Mouse (Mus musculus) cerebellum, adult 9-10 months (tissue): ENCODE measurements around the gene Camkk1.
A peak's percentile ranks its signal among the peaks of the same experiment; 100 is the strongest.

ENCODE experiments used
- DNase-seq: peaks from one replicate; pipeline ENCODE4 v3.0.0; 2022

The Camkk1 gene

DNA sequence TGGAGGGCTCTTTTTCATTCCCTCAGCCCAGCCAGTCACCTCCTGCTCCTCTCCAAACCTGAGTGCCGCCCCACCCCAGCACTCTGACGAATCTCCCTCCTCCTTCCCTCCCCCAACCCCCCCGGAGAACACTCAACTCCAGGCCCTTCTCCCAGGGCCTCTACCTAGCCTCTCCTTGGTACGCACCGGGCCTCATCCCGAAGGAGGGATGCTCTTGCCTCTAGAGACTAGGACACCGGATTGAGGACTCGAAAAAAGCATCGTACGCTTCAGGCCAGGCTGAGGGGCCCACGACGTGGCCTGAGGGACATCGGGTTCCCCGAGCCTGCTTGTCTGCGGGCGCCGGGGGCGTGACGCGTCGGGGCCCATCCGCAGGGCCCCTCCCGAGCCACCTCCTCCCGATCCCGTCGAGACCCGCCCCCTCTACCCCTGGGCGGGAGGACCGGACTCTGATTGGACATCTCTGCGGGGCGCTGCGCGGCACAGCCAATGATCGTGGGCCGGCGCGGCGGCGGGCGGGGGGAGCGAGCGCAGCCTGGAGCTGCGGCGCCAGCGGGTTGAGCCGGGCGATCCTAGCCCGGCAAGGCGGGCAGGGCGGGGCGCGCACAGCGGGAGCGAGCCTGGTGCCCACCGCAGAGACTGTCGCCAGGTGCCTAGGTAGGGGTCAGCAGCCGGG lies at the start of gene Camkk1:
TSS of gene Camkk1 (plus strand) at position 538 of the 676 bp plus-strand sequence.
- DNase-seq: peak; percentile 97

DNA sequence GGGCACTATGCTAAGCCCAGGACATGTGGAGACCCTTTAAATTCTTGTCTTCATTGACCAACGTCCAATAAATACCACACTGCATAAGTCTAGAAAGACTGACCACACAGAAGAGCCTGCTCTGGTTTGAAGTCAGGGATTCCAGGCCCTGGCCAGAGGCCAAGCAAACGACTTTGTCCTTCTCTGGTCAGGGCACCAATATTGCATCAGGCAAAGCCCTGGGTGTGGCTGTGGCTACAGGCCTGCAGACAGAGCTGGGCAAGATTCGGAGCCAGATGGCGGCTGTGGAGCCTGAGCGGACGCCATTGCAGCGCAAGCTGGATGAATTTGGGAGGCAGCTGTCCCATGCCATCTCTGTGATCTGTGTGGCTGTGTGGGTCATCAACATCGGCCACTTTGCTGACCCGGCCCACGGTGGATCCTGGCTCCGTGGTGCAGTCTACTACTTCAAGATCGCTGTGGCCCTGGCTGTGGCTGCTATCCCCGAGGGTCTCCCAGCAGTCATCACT lies 43.8 kb upstream of the Camkk1 start:
- no peak for DNase-seq

DNA sequence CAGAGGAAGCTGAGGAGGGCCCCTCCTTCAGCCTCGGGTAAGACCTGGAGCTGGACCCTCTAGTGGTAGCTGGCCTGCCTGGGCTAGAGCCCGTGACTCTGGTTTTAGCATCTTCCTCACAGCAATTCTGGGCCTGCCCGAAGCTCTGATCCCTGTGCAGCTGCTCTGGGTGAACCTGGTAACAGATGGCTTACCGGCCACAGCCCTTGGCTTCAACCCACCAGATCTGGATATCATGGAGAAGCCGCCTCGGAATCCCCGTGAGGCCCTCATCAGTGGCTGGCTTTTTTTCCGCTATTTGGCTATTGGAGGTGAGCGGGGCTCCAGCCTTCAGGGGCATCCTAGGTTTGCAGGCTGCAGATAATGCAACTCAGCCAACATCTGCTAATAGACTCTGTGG lies 36.3 kb upstream of the Camkk1 start:
- no peak for DNase-seq

DNA sequence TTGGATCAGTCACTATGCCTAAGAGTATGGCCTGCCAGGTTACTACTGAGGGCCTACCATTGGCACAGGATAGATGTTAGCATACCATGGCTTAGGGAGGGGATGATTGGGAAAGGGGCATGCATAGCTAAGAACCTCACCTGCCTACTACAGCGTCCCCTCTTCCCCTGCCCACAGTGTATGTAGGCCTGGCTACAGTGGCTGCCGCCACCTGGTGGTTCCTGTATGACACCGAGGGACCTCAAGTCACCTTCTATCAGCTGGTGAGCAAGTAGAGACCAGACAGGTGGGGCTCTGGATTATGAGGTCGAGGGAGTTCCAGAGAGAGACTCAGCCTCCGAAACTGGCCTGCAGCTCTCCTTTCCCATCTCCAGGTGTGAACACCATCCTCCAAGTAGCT lies 35.5 kb upstream of the Camkk1 start:
- no peak for DNase-seq

- DNase-seq: no peak
Observed at GRCm38 (mm10) chr11:72986745-72987144, 32.1 kb upstream of the Camkk1 start.

DNA sequence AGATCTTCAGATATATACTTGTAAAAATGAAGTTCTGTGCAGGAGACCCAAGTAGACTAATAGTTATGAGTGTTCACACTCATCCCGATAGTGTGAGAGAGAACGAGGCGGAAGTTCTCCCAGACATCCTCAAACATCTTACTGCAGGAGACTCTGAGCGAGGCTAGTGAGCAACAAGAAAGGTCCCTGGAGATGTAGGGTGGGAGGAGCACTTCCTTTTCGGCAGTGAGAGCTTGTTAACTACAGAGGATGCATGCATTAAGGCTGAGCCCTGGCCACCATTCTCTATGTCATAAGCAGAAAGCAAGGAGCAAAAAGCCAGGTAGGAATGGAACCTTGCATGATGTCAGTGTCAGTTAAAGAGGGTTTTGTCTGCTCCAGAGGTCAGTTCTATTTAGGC lies 31.6 kb upstream of the Camkk1 start:
- DNase-seq: no peak

GRCm38 (mm10) chr11:72987807-72988206 lies 31.0 kb upstream of the Camkk1 start:
- no peak for DNase-seq

DNA sequence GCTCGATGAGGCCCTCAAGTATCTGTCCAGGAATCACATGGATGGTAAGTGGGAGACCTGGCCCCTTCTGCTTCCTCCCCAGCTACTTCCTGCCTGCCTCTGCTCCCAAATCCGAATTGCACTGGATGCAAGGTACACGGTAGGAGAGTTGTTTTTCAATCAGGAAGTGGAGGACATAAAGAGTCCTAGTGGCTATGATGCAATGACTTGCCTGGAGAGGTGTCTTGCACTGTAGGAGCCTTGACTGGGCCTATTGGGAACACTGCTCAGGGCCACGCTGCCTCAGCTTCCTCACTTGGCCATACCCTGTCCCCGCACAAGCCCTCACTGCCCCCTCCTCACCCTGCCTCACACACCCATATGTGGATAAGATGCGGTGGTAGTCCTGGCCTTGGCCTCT lies 29.8 kb upstream of the Camkk1 start:
- no peak for DNase-seq

- DNase-seq: no peak
Observed at GRCm38 (mm10) chr11:72990688-72991087, 28.1 kb upstream of the Camkk1 start.

DNA sequence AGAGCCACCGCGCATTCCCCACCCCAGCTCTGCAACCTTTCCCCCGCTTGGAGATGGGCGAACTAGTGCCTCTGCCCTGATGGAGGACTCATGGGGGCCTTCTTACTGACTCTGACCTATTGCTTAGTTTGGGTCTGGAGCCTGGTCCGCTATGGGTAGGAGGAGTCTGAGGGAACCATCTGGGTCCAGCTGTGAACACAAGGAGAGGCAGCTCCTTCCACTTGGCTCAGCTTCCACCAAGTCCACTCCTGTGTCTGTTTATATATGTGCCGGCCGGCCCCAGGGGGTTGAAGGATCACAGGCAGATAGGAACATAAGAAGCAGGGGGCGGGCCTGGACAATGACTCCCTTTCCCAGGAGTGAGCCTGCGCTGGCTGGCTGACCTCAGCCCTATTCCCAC lies 26.8 kb upstream of the Camkk1 start:
- DNase-seq: no peak

DNA sequence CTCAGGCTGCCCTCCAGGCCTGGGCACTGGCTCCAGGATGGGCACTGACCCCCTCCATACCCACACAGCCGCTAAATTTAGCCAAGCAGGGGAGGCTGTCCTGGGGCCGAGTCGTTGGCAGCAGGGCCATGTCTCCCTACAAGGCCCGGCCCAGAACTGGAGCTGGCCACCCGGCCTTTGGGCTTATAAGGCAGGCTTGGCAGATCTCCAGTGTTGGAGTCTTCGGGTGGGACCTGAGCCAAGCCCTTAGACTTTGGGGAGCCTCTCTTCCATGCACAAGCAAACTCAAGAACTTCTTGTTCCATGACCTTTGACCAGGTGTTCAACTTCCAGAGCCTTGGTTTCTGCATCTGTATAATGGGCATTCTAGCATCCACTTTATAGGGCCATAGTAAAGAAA lies 22.5 kb upstream of the Camkk1 start:
- no peak for DNase-seq

GRCm38 (mm10) chr11:72996781-72997180 lies 22.0 kb upstream of the Camkk1 start:
- no peak for DNase-seq

DNA sequence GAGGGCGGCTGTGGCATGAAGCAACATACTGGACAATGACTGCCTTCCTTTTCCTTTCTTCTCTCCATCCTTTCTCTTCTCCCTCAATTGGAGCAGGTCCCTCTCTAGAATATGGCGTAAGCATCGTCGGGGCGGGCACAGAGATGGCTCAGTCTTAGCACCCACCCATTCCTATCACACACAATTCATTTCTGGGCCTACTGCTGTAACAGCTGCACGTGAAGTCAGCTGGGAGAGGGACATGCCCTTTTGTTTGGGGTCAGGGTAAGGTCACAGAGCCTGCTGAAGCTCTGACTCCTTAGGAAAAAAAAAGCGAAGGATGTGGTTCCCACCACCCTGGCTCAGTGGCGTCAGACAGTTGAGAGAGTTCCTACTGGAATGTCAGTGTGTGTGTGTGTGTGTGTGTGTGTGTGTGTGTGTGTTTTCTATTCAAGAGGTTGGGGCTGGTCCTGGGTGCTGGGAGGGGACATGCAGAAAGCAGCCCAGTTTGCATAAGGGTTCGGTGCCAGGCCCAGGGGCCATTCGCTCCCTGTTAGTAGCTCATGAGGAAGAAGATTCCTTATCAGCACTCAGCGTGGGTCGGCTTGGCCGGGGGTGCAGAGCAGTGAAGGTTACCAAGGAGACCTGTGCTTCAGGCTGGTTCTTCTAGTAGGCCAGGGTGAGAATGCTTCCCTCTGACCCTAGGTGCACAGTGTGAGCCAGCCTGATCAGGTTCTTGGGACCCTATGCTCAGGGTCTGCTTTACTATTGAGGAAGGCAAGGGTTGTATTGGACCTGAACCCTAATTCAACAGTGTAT lies 21.1 kb upstream of the Camkk1 start:
- DNase-seq: no peak

DNA sequence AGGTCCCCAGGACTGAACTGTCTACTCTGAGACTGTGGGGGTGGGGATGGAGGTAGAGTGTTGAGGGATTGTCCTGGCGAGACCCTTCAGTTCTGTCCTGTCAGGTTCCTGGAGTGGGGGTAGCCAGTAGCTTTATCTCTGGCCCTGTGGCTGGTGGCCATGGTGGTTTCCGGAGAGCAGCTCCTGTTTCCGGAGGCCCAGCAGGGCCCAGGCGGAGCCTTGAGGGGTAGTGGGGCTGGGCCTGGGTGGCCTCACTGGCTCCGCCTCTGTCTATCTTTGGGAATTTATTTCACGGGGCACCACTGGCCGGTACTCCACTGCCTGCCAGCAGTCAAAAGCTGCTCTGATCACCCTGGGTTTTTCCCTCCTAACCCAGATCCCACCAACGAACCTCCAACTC lies 20.0 kb upstream of the Camkk1 start, which contains the start of gene P2rx1:
TSS of gene P2rx1 (plus strand) at position 333 of the 400 bp plus-strand sequence.
- no peak for DNase-seq

DNA sequence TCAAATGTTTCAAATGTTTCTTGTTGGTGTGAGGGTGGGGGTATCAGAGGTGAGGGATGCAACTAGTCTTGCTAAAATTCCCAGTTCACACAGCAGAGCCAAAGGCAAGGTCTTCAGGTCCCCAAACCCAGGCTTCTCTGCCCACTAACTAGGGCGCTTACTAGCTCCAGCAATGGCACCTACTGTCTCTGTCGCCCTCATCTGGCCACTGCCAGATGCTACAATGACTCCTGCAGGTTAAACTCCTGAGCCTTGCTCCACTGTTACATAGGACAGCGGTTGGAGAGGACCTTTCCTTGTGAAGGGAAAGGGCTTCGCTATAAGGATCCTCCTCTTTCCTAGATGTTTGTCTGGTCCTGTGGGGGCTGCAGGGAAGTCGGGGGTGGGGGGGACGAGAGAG lies 17.8 kb upstream of the Camkk1 start:
- peak; percentile 43 for DNase-seq

- peak; percentile 85 for DNase-seq
Observed at GRCm38 (mm10) chr11:73006377-73006776, 12.4 kb upstream of the Camkk1 start.

DNA sequence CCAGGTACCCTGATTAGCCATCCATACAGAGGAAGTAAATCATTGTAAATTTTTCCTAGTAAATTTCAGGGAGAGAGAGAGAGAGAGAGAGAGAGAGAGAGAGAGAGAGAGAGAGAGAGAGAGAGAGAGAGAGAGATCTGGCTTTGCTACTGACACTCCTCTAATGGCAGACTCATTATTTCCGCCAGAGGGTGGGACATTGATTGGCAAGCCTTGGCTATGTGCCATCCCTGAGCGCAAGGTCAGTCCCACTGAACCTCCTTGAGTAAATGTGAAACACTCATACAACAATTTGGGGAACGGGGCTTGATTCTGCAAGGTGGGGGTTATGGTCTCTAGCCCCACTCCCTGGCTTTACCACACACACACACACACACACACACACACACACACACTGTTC lies 11.7 kb upstream of the Camkk1 start:
- DNase-seq: peak; percentile 27

GRCm38 (mm10) chr11:73007698-73008481 lies 10.9 kb upstream of the Camkk1 start:
- DNase-seq: peak; percentile 53

GRCm38 (mm10) chr11:73008826-73009225 lies 10.0 kb upstream of the Camkk1 start:
- no peak for DNase-seq

- peak; percentile 84 for DNase-seq
Observed at GRCm38 (mm10) chr11:73009531-73010274, 9.1 kb upstream of the Camkk1 start.

DNA sequence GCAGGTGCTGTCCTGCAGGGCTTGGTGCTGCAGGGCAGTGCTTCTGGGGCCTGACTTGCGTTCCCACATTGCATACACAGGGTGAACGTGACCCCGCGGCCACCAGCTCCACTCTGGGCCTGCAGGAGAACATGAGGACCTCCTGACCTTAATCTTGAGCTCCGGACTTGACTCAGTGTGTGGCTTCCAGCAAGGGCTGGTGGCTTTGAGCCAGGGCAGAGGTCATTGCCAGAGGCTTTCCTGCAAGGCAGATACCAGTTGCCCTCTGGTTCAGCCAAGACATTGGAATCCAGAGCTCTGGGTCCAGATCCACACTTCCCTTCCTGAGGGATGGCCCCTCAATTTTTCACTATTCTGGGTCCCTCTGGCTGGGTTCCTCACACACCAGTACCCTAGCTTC lies 4.8 kb upstream of the Camkk1 start:
- peak; percentile 65 for DNase-seq

DNA sequence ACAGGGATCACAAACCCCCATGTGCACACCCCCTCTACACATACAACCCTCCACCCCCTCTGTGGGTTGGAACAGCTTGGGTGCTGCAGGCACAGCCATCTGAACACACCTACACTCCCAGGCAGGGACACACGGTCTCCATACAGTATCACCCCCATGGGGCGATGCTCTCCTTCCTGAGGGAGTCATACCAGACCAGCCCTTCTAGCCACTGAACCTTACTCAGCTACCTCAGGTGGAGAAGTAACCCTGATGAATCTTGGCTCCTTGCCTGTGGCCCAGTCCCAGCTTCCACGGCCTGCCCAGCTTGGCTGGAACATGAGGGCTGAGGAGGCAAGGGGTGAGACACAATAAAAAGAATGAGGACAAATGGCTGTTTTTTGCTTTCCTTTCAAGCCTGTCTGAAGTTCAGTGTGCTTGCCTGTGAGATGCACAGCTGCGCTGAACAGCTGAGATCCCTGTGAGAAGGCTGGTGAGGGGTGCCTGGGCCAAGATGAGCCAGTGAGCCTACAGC lies 3.9 kb upstream of the Camkk1 start:
- DNase-seq: peak; percentile 84
